Mouse (Mus musculus) bone marrow, adult 2 months (tissue): Measurements from ENCODE around the gene Ldah. TPM values are rescaled to one million over a fixed set of nuclear protein-coding genes. Genes with fewer than 3 reads are reported as not detected.
A peak's percentile ranks its signal among the peaks of the same experiment; 100 is the strongest.
"Not testable (repeated sequence)": the region's sequence is repeated elsewhere in the genome, so short reads cannot be mapped to it uniquely, and the experiment has no call there.

Experiments
- H3K27ac ChIP-seq: fragments of 200-500 bp; 2 replicates; pipeline ENCODE4 v1.5.1; 2012; ENCODE audit warnings: low read depth, mild to moderate bottlenecking, control low read depth, inconsistent platforms, low read length; ENCODE audit not compliant: control insufficient read depth, poor library complexity, insufficient read depth
- H3K4me1 ChIP-seq: fragments of 200-500 bp; 2 replicates; pipeline ENCODE4 v1.6.1; 2011; ENCODE audit warnings: low read length; ENCODE audit not compliant: control insufficient read depth, insufficient read depth
- H3K4me3 ChIP-seq: fragments of 200-500 bp; replicated peaks from 2 replicates; pipeline ENCODE3; 2011; ENCODE audit warnings: mild to moderate bottlenecking, low read depth, low read length, control low read depth; ENCODE audit not compliant: control insufficient read depth
- CTCF ChIP-seq: fragments of 200-500 bp; IDR thresholded peaks from 2 replicates; pipeline ENCODE4 v1.5.1; 2011; ENCODE audit warnings: low read length, control low read depth; ENCODE audit not compliant: control insufficient read depth, insufficient read depth
- POLR2A ChIP-seq: fragments of 200-500 bp; IDR thresholded peaks from 2 replicates; pipeline ENCODE4 v1.6.1; 2011; ENCODE audit warnings: low read depth, mild to moderate bottlenecking, control low read depth, low read length, borderline replicate concordance; ENCODE audit not compliant: control insufficient read depth
- WGBS: fragments of 180-500 bp; shearing (Covaris S2); methylation state at CpG from one replicate; pipeline ENCODE4 v1.1.7; 2018; 5-methylcytosine and 5-hydroxymethylcytosine counted together
- polyA plus RNA-seq: library from polyadenylated mRNA; stranded (reverse); fragments of >200 nt; gene quantifications from 2 replicates; pipeline ENCODE4 v1.2.4, GENCODE M21; 2011; ENCODE audit warnings: low replicate concordance; ENCODE audit not compliant: missing spikeins, insufficient read depth, insufficient read length

The Ldah gene
- 11.3 and 21.4 TPM in 2 replicates for polyA plus RNA-seq

GRCm38 (mm10) chr12:8207978-8208403 lies at the start of gene Ldah:
Ldah (plus strand) TSS chr12:8208107.
- peak within 1 kb of the TSS; percentile 63 for H3K27ac ChIP-seq
- WGBS, result under 1% methylated on average over 34 of the region's 34 CpGs

GRCm38 (mm10) chr12:8167743-8168142 lies 40.2 kb upstream of the Ldah start:
- no peaks in the 10 kb centered on the region for H3K4me1 ChIP-seq
- no peak overlapping the region for H3K27ac ChIP-seq
- no peak overlapping the region for H3K4me3 ChIP-seq
- TF ChIP-seq CTCF, result no peak
- TF ChIP-seq POLR2A, result no peak
- 43% methylated on average over 2 of the region's 2 CpGs for WGBS

More at GRCm38 (mm10) chr12:8207978-8208403, at the start of gene Ldah:
- Histone ChIP-seq H3K4me3 (peak within 1 kb of the TSS; percentile 98), H3K4me1 (no peaks in the 10 kb centered on the region; the same call in 1 of the 2 replicates)
- TF ChIP-seq POLR2A (peak; percentile 72; the same call in 1 of the 2 replicates), CTCF (peak; percentile 46)

- 43% methylated on average over 6 of the region's 6 CpGs for WGBS
- no peaks in the 10 kb centered on the region for H3K4me1 ChIP-seq
- no peak overlapping the region for H3K27ac ChIP-seq
- TF ChIP-seq CTCF, result no peak
- TF ChIP-seq POLR2A, result no peak
- no peak overlapping the region for H3K4me3 ChIP-seq
Observed at GRCm38 (mm10) chr12:8180921-8181320, 27.0 kb upstream of the Ldah start.

GRCm38 (mm10) chr12:8181744-8182143 lies 26.2 kb upstream of the Ldah start:
- TF ChIP-seq POLR2A (no peak), CTCF (no peak)
- H3K4me3 ChIP-seq, result no peak overlapping the region
- no peaks in the 10 kb centered on the region for H3K4me1 ChIP-seq
- no peak overlapping the region for H3K27ac ChIP-seq

GRCm38 (mm10) chr12:8184518-8184917 lies 23.4 kb upstream of the Ldah start:
- H3K4me1 ChIP-seq, result no peaks in the 10 kb centered on the region
- TF ChIP-seq CTCF (no peak), POLR2A (no peak)
- no peak overlapping the region for H3K4me3 ChIP-seq
- no peak overlapping the region for H3K27ac ChIP-seq

GRCm38 (mm10) chr12:8188161-8188560 lies 19.7 kb upstream of the Ldah start:
- H3K27ac ChIP-seq, result no peak overlapping the region

GRCm38 (mm10) chr12:8188796-8189535 lies 18.9 kb upstream of the Ldah start:
- not testable (repeated sequence) for H3K4me1 ChIP-seq, H3K4me3 ChIP-seq, H3K27ac ChIP-seq
- 77% methylated on average over 15 of the region's 15 CpGs for WGBS

More at GRCm38 (mm10) chr12:8188161-8188560, 19.7 kb upstream of the Ldah start:
- Histone ChIP-seq H3K4me3 (no peak overlapping the region), H3K4me1 (no peaks in the 10 kb centered on the region)
- TF ChIP-seq POLR2A, result no peak
- TF ChIP-seq CTCF, result no peak

GRCm38 (mm10) chr12:8189722-8190121 lies 18.2 kb upstream of the Ldah start:
- 37% methylated on average over 3 of the region's 3 CpGs for WGBS
- Histone ChIP-seq H3K4me1 (no peaks in the 10 kb centered on the region), H3K4me3 (no peak overlapping the region), H3K27ac (no peak overlapping the region)
- TF ChIP-seq CTCF (no peak), POLR2A (no peak)
